Mouse (Mus musculus) megakaryocyte, embryonic 14.5 days (primary cell): ENCODE measurements around the gene Ccdc47.

Experiments
- FLI1 ChIP-seq: IDR thresholded peaks from 2 replicates; pipeline ENCODE4 v1.6.1; 2012; ENCODE audit warnings: low read length, inconsistent platforms, mixed read lengths
- GATA1 ChIP-seq: IDR thresholded peaks from 3 replicates; pipeline ENCODE4 v1.6.1; 2012; ENCODE audit warnings: mixed read lengths, low read length, inconsistent platforms, borderline replicate concordance

DNA sequence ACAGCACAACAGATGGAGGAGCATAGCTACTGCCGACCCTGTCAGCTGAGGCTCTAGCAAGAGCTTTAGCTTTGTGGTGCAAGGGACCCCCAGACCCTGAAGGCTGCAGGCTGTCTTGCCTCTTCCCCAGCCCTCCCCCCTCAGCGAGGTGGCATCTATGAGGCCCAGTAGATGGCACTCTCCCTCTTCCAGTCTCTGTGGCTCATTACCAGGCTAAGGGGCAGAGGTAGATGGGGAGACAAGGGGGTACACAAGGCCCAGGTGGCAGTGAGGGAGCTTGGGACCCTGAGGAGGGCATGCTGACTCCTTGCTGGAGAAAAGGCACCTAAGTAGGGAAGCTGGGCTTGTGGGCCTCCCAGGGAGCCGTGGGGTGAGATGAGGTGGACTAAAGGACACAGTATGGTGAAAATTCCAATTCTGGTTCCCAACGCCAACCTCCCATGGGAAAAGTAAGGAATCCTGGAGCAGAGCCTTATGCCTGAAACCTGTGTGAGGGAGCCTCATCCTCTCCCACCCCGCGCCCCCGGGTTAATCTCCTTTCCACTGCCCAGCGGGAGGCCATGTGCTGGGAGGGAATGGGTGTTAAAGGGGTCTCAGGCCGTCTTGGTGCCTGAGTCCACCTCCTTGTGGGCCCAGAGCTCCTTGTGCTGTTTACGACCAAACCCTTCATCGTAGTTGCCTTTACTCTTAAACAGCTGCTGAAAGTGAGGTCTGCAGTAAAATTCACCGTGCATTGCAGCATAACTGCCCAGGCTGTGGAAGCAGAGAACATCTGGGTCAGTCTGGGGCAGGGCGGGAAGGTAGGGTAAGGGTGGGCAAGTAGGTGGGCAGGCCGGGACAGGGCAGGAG, 57.8 kb downstream of the Ccdc47 start:
- TF ChIP-seq GATA1 (no peak), FLI1 (no peak)
